Mouse (Mus musculus) spleen, adult 2 months (tissue): ENCODE data around the gene Ankrd42. TPM values are rescaled to one million over a fixed set of nuclear protein-coding genes. Genes with fewer than 3 reads are reported as not detected.
A peak's percentile ranks its signal among the peaks of the same experiment; 100 is the strongest.

Source experiments
- DNase-seq, 2 experiments: peaks; one replicate each; pipeline versions ENCODE4 v3.0.0 to v3.0.0-alpha.2; 2012 to 2021; ENCODE audit warnings: low spot score in 2 of 2, low read depth in 1 of 2
- H3K27ac ChIP-seq: fragments of 200-500 bp; 2 replicates; pipeline ENCODE4 v1.5.1; 2012; ENCODE audit warnings: low read length, inconsistent platforms; ENCODE audit not compliant: insufficient read depth
- H3K27me3 ChIP-seq: fragments of 200-500 bp; 2 replicates; pipeline ENCODE4 v1.6.1; 2012; ENCODE audit warnings: mild to moderate bottlenecking, moderate library complexity, low read length, inconsistent platforms; ENCODE audit not compliant: control insufficient read depth, insufficient read depth
- H3K36me3 ChIP-seq: fragments of 200-500 bp; 2 replicates; pipeline ENCODE4 v1.6.1; 2012; ENCODE audit warnings: mild to moderate bottlenecking, low read length, inconsistent platforms; ENCODE audit not compliant: control insufficient read depth, insufficient read depth
- H3K4me1 ChIP-seq: fragments of 200-500 bp; 2 replicates; pipeline ENCODE4 v1.6.1; 2011; ENCODE audit warnings: inconsistent platforms; ENCODE audit not compliant: control insufficient read depth, insufficient read depth, insufficient read length
- H3K4me3 ChIP-seq: fragments of 200-500 bp; 2 replicates; pipeline ENCODE4 v1.5.1; 2011; ENCODE audit warnings: mild to moderate bottlenecking, inconsistent platforms; ENCODE audit not compliant: insufficient read depth, insufficient read length; ENCODE audit errors: extremely low read depth
- CTCF ChIP-seq: fragments of 200-500 bp; IDR thresholded peaks from 2 replicates; pipeline ENCODE4 v1.5.1; 2011; ENCODE audit warnings: mild to moderate bottlenecking, inconsistent platforms; ENCODE audit not compliant: insufficient read depth, insufficient read length, insufficient replicate concordance; ENCODE audit errors: extremely low read depth
- POLR2A ChIP-seq: fragments of 200-500 bp; IDR thresholded peaks from 2 replicates; pipeline ENCODE4 v1.6.1; 2011; ENCODE audit warnings: low read depth, low read length, inconsistent platforms
- WGBS: fragments of 180-500 bp; shearing (Covaris S2); methylation state at CpG from one replicate; pipeline ENCODE4 v1.1.7; 2018; 5-methylcytosine and 5-hydroxymethylcytosine counted together
- polyA plus RNA-seq: library from polyadenylated mRNA; depleted of rRNA; stranded (reverse); fragments of >200 nt; gene quantifications from 2 replicates; pipeline ENCODE4 v1.2.3, GENCODE M21; 2012; rRNA removed

Ankrd42 gene
- 0.08 and 0.22 TPM in 2 replicates for polyA plus RNA-seq

DNA sequence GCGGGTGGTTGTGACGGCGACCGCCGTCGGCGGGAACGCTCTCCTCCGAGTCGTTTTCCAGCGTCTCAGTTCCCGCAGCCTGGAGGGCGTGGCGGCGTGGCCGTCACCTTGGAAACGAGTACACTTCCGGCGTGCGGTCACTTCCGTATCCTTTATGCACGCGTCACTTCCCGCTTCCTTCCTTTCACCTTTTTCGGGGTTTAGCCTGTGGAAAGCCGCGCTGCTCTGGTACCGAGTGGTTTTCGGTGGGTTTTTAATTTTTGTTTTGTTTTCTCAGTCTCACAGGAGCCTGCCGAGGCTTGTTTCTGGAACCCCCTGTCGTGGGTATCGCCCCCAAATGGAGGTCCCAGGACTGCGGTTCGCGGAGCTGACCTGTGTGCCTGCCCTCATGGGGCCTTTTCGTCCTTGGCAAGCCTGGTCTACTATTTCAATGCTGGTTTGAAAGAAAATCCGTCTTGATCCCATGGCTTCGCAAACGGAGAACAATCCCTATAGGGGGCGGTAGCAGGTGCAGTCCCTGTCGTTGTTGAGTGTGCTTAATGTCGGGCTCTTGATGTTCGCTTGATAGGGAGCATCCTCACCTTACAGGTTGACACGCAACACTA, at the start of gene Ankrd42:
TSS of gene Ankrd42 (minus strand) at position 122 of the 605 bp plus-strand sequence.
- Histone ChIP-seq H3K27ac (peak within 1 kb of the TSS; percentile 82), H3K4me3 (peak within 1 kb of the TSS; percentile 86), H3K36me3 (peaks cover 2% of the 10 kb centered on the region), H3K27me3 (peaks cover 6% of the 10 kb centered on the region; the same call in 1 of the 2 replicates), H3K4me1 (peaks cover 4% of the 10 kb centered on the region; the same call in 1 of the 2 replicates)
- no peak for TF ChIP-seq CTCF
- TF ChIP-seq POLR2A, result peak; percentile 20; the same call in 1 of the 2 replicates
- DNase-seq, result peak; percentile 77 to 83
- under 1% methylated on average over 43 of the region's 44 CpGs for WGBS

DNA sequence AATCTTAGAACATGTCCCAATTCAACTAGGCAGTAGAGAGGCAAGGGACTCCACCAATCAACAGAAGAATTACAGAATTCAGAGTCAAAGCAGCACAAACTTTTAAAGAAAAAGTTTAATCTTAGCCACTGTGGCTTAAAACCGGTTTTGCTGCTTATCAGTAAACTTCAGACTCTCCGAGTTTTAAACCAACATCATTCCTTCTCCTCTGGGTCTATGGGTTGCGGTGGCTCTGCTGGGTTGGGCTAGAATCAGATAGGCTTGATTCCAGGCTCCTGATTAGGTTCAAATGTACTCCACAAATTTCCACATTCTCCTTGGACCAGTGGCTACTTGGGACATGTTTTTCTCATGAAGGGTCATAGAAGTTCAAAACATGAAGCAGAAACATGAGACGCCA, 40.4 kb upstream of the Ankrd42 start:
- H3K27ac ChIP-seq, result no peak overlapping the region
- no peak for DNase-seq
- H3K36me3 ChIP-seq, result no peaks in the 10 kb centered on the region
- H3K4me3 ChIP-seq, result no peak overlapping the region
- WGBS, result 79% methylated on average over 4 of the region's 4 CpGs
- TF ChIP-seq CTCF (no peak), POLR2A (no peak)
- no peaks in the 10 kb centered on the region for H3K4me1 ChIP-seq
- no peaks in the 10 kb centered on the region for H3K27me3 ChIP-seq

DNA sequence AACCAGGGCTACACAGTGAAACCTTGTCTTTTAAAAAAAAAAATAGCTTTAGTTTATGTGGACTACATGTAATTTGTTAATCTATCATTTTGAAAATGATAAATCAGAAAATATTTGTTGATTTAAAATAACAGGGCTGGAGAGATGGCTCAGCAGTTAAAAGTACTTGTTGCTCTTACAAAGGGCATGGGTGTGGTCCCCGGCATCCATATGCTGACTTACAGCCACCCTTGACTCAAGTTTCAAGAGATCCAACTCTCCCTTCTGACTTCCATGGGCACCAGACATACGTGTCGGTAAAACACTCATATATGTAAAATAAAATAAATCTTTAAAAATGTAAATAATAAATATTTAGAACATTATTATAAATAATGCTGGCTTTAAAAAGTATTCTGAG, 38.2 kb upstream of the Ankrd42 start:
- Histone ChIP-seq H3K27me3 (no peaks in the 10 kb centered on the region), H3K27ac (no peak overlapping the region), H3K36me3 (no peaks in the 10 kb centered on the region), H3K4me3 (no peak overlapping the region), H3K4me1 (no peaks in the 10 kb centered on the region)
- DNase-seq, result no peak
- TF ChIP-seq POLR2A (no peak), CTCF (no peak)
- 93% methylated on average over 3 of the region's 3 CpGs for WGBS

DNA sequence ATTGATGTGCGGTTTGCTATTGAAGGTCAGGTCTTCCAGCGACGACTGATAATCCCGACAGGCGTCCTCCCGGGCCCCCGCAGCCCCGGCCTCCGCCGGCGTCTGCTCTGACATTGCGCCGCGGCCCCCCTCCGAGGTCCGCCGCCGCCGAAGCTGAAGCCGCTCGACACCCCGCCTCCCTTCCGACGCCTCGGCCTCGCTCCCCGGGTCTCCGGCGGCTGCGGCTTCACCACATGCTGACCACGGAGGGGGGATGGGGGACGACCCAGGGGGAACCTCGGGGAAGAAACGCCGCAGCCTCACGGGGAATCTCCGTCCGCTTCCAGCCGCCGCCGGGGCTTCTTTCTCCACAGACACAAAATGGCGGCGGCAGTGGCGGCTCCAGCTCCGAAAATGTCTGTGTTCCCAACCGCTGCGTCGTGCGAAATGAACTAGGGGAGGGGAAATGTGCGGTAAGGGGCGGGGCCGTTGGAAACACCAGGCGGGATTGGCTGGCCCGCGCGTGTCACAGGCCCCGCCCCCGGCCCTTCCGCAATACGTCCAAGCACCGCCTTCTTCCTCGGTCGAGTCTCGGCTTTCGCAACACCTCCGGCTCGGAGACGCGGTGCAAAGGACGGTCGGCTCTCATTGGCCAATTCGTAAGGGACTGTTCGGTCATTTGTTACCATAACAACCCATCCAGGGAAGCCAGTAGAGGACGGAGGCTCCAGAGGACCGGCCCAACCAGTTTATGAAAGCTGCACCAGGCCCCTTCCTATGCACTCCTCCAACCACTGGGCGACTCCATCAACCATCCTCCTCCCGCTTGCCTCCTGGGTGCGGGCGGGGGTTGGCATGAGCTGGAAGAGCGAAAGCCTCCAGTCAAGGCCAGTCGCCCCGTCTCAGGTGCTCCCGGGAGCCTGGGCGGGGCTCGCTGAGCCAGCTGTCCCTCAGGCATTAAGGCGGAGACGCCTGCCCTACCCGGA, 32.8 kb upstream of the Ankrd42 start, which contains the start of gene Pcf11:
TSS of gene Pcf11 (minus strand) at position 428 of the 965 bp plus-strand sequence.
- H3K36me3 ChIP-seq, result peaks cover 3% of the 10 kb centered on the region
- peak within 1 kb of the TSS; percentile 99 for H3K4me3 ChIP-seq
- under 1% methylated on average over 86 of the region's 88 CpGs for WGBS
- peak within 1 kb of the TSS; percentile 91 for H3K27ac ChIP-seq
- TF ChIP-seq POLR2A (peak; percentile 95), CTCF (no peak)
- H3K4me1 ChIP-seq, result peaks cover 4% of the 10 kb centered on the region; the same call in 1 of the 2 replicates
- no peaks in the 10 kb centered on the region for H3K27me3 ChIP-seq
- peak; percentile 94 to 96 for DNase-seq

DNA sequence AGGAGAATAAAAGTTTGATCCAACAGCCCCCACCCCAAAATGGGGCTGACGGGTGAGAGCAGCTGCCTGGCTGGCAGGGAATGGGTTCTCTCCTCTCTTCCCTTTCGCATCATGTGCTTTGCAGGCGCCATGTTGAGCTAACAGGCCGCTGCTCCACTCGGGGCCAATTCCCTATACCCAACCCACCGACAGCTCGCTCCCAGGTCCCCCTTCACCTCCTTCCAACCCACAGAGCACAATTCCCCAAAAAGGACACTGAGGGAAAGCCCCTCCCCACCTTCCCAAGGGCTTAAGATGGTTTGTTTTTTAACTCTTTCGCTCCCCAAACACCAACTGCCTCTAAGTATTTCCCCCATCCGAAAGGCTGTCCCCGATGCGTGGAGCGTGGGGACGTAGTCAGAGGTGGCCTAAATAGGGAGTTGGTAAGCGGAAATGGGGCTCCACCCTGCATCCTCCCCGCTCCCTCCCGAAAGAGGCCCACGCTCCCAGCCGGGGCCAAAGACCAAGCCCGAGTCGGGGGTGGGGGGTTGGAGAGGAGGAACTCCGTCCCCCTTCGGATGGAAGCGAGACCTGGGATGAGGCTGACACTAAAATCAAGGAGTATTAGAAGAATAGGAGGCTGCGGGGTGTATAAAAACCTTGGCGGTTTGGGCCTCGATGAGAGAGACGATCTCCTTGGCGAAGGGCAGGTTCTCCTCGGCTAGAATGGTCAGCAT, 32.0 kb upstream of the Ankrd42 start:
- WGBS, result under 1% methylated on average over 29 of the region's 29 CpGs
- TF ChIP-seq CTCF (no peak), POLR2A (no peak)
- peak; percentile 28 to 54 for DNase-seq
- H3K27me3 ChIP-seq, result no peaks in the 10 kb centered on the region
- peak overlapping the region; percentile 99 for H3K4me3 ChIP-seq
- peak overlapping the region; percentile 91 for H3K27ac ChIP-seq
- peaks cover 3% of the 10 kb centered on the region for H3K36me3 ChIP-seq
- H3K4me1 ChIP-seq, result peaks cover 4% of the 10 kb centered on the region; the same call in 1 of the 2 replicates

DNA sequence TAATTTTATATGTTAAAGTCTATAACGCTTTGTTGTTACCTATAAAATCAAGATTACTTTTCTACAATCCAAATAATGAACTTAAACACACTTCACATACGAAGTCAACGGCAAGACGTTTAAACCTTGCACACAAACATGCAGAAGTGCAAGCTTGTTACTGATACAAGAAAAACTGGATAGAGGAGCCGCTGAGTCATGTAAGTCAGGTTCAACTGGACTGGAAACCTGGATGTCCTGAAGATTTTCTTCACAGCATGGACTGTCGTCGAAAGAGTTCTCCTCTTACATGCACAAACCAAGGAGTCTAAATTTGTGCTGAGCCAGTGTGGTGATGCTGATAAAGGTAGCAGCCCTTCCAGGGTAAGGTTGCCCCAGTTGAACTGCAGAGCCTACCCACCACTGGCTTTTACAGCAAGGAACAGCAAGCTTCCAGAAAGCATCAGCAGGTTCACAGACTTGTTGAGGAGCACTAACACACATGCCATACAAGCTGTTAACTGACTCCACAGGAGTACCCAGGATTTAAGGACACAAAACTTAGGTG, 29.4 kb upstream of the Ankrd42 start:
- H3K36me3 ChIP-seq, result peaks cover 11% of the 10 kb centered on the region
- no peak overlapping the region for H3K27ac ChIP-seq
- no peak overlapping the region for H3K4me3 ChIP-seq
- peaks cover 4% of the 10 kb centered on the region; the same call in 1 of the 2 replicates for H3K4me1 ChIP-seq
- 84% methylated on average over 7 of the region's 7 CpGs for WGBS
- TF ChIP-seq CTCF (no peak), POLR2A (no peak)
- no peaks in the 10 kb centered on the region for H3K27me3 ChIP-seq
- DNase-seq, result no peak
